Mouse (Mus musculus) neural tube, embryonic 11.5 days (tissue): Measurements from ENCODE around the gene Kif19a. TPM values are rescaled to one million over a fixed set of nuclear protein-coding genes. Genes with fewer than 3 reads are reported as not detected.

Experiments used
- ATAC-seq: fragments of 200-750 bp; cut with Nextera tagmentation; 2 replicates; pipeline ENCODE4 v1.8.0; 2017; ENCODE audit warnings: moderate number of reproducible peaks, mild to moderate bottlenecking, moderate TSS enrichment, moderate library complexity; ENCODE audit not compliant: insufficient read depth, low FRiP score, low TSS enrichment
- DNase-seq: peaks from one replicate; pipeline ENCODE4 v3.0.0-alpha.2; 2015; ENCODE audit warnings: low spot score
- H3K27ac ChIP-seq: fragments of 300-500 bp; sonication (generic); 2 replicates; pipeline ENCODE4 v1.5.1; 2014; ENCODE audit warnings: low read depth, mild to moderate bottlenecking, low read length
- H3K27me3 ChIP-seq: fragments of 300-500 bp; sonication (generic); 2 replicates; pipeline ENCODE4 v1.6.1; 2014; ENCODE audit warnings: mild to moderate bottlenecking, low read length, mixed read lengths; ENCODE audit not compliant: control insufficient read depth, insufficient read depth
- H3K36me3 ChIP-seq: fragments of 300-500 bp; sonication (generic); 2 replicates; pipeline ENCODE4 v1.6.1; 2014; ENCODE audit warnings: mild to moderate bottlenecking, low read length, moderate library complexity, mixed read lengths; ENCODE audit not compliant: control insufficient read depth, insufficient read depth
- H3K4me1 ChIP-seq: fragments of 300-500 bp; sonication (generic); 2 replicates; pipeline ENCODE4 v1.6.1; 2014; ENCODE audit warnings: low read length, mixed read lengths; ENCODE audit not compliant: control insufficient read depth, insufficient read depth
- H3K4me2 ChIP-seq: fragments of 300-500 bp; sonication (generic); 2 replicates; pipeline ENCODE4 v1.6.1; 2014; ENCODE audit warnings: low read depth, mild to moderate bottlenecking, moderate library complexity
- H3K4me3 ChIP-seq: fragments of 300-500 bp; sonication (generic); 2 replicates; pipeline ENCODE4 v1.5.1; 2014; ENCODE audit warnings: low read depth, low read length
- H3K9ac ChIP-seq: fragments of 300-500 bp; sonication (generic); 2 replicates; pipeline ENCODE4 v1.6.1; 2014; ENCODE audit warnings: mild to moderate bottlenecking, low read length
- H3K9me3 ChIP-seq: fragments of 300-500 bp; sonication (generic); 2 replicates; pipeline ENCODE4 v1.6.1; 2016; ENCODE audit warnings: low read length; ENCODE audit not compliant: control insufficient read depth
- WGBS: fragments of 180-500 bp; shearing (Covaris S2); extraction: QIAGEN DNeasy Blood & Tissue Kit; methylation state at CpG from one replicate; pipeline ENCODE4 v1.1.7; 2014; 5-methylcytosine and 5-hydroxymethylcytosine counted together
- polyA plus RNA-seq: library from polyadenylated mRNA; unstranded; fragments of >200 nt; fragmentation: Nextera tagmentation; extraction: Ambion mirVana; gene quantifications from 2 replicates; pipeline ENCODE4 v1.2.1, GENCODE M21; 2014

Kif19a gene
- polyA plus RNA-seq, 1 experiment from 2014 or later: 1.3 TPM

- Histone ChIP-seq H3K4me3 (no peak overlapping the region), H3K36me3 (no peaks in the 10 kb centered on the region), H3K27ac (no peak overlapping the region), H3K27me3 (no peaks in the 10 kb centered on the region), H3K4me1 (no peaks in the 10 kb centered on the region), H3K9me3 (no peaks in the 10 kb centered on the region), H3K4me2 (no peak overlapping the region), H3K9ac (no peak overlapping the region)
- 75% methylated on average over 12 of the region's 12 CpGs for WGBS
- DNase-seq (no peak), ATAC-seq (no peak)
Observed at GRCm38 (mm10) chr11:114747564-114748138, 17.5 kb upstream of the Kif19a start.

- no peak for DNase-seq
- Histone ChIP-seq H3K4me1 (0 out of 2 replicates have a peak, but pooled peaks cover 2% of the 10 kb centered on the region), H3K27ac (no peak overlapping the region)
Observed at GRCm38 (mm10) chr11:114769911-114770310, 4.7 kb downstream of the Kif19a start.

GRCm38 (mm10) chr11:114771896-114772295 lies 6.7 kb downstream of the Kif19a start:
- H3K9me3 ChIP-seq: no peaks in the 10 kb centered on the region
- WGBS: 75% methylated on average over 2 of the region's 2 CpGs
- no peaks in the 10 kb centered on the region for H3K4me1 ChIP-seq
- H3K27ac ChIP-seq: no peak overlapping the region
- DNase-seq (no peak), ATAC-seq (no peak)
- no peak overlapping the region for H3K4me2 ChIP-seq
- no peak overlapping the region for H3K4me3 ChIP-seq
- no peaks in the 10 kb centered on the region for H3K36me3 ChIP-seq
- H3K9ac ChIP-seq: no peak overlapping the region
- H3K27me3 ChIP-seq: no peaks in the 10 kb centered on the region

More at GRCm38 (mm10) chr11:114769911-114770310, 4.7 kb downstream of the Kif19a start:
- WGBS: 56% methylated on average over 6 of the region's 6 CpGs
- Histone ChIP-seq H3K4me2 (no peak overlapping the region), H3K9me3 (no peaks in the 10 kb centered on the region), H3K36me3 (no peaks in the 10 kb centered on the region), H3K4me3 (no peak overlapping the region), H3K9ac (no peak overlapping the region), H3K27me3 (peaks cover 8% of the 10 kb centered on the region)
- no peak for ATAC-seq

- H3K4me2 ChIP-seq: no peak overlapping the region
- no peaks in the 10 kb centered on the region for H3K36me3 ChIP-seq
- 47% methylated on average over 9 of the region's 9 CpGs for WGBS
- no peak for DNase-seq
- peaks cover under 1% of the 10 kb centered on the region; the same call in 1 of the 2 replicates for H3K27me3 ChIP-seq
- H3K4me1 ChIP-seq: peaks cover 3% of the 10 kb centered on the region; the same call in 1 of the 2 replicates
- ATAC-seq: no peak
- H3K4me3 ChIP-seq: no peak overlapping the region
- no peak overlapping the region for H3K9ac ChIP-seq
- no peaks in the 10 kb centered on the region for H3K9me3 ChIP-seq
- no peak overlapping the region for H3K27ac ChIP-seq
Observed at GRCm38 (mm10) chr11:114780076-114780475, 14.9 kb downstream of the Kif19a start.

- Histone ChIP-seq H3K9me3 (no peaks in the 10 kb centered on the region), H3K4me2 (peak overlapping the region; percentile 43), H3K27me3 (peaks cover 39% of the 10 kb centered on the region), H3K9ac (peak overlapping the region; percentile 54; the same call in 1 of the 2 replicates), H3K4me3 (peak overlapping the region; percentile 25; the same call in 1 of the 2 replicates), H3K27ac (no peak overlapping the region), H3K36me3 (no peaks in the 10 kb centered on the region), H3K4me1 (peaks cover 11% of the 10 kb centered on the region)
- no peak for DNase-seq
- no peak for ATAC-seq
- WGBS: 52% methylated on average over 10 of the region's 10 CpGs
Observed at GRCm38 (mm10) chr11:114785892-114786291, 20.7 kb downstream of the Kif19a start.

GRCm38 (mm10) chr11:114786326-114786725 lies 21.1 kb downstream of the Kif19a start:
- H3K9ac ChIP-seq: peak overlapping the region; percentile 54
- H3K27ac ChIP-seq: no peak overlapping the region
- DNase-seq: peak; percentile 71
- peaks cover 14% of the 10 kb centered on the region for H3K4me1 ChIP-seq
- no peaks in the 10 kb centered on the region for H3K9me3 ChIP-seq
- H3K4me2 ChIP-seq: peak overlapping the region; percentile 43
- no peaks in the 10 kb centered on the region for H3K36me3 ChIP-seq
- ATAC-seq: peak; percentile 14; the same call in 1 of the 2 replicates
- H3K27me3 ChIP-seq: peaks cover 43% of the 10 kb centered on the region
- 2% methylated on average over 43 of the region's 43 CpGs for WGBS
- peak overlapping the region; percentile 25 for H3K4me3 ChIP-seq

GRCm38 (mm10) chr11:114787611-114788010 lies 22.4 kb downstream of the Kif19a start:
- Histone ChIP-seq H3K36me3 (no peaks in the 10 kb centered on the region), H3K4me1 (peaks cover 23% of the 10 kb centered on the region), H3K9me3 (no peaks in the 10 kb centered on the region), H3K27me3 (peaks cover 56% of the 10 kb centered on the region), H3K4me2 (no peak overlapping the region), H3K9ac (no peak overlapping the region), H3K4me3 (no peak overlapping the region), H3K27ac (no peak overlapping the region)
- WGBS: 87% methylated on average over 3 of the region's 3 CpGs
- no peak for ATAC-seq
- DNase-seq: no peak

- Histone ChIP-seq H3K27me3 (peaks cover 63% of the 10 kb centered on the region), H3K4me1 (peaks cover 36% of the 10 kb centered on the region), H3K9me3 (no peaks in the 10 kb centered on the region), H3K27ac (no peak overlapping the region), H3K36me3 (no peaks in the 10 kb centered on the region), H3K9ac (no peak overlapping the region), H3K4me3 (no peak overlapping the region), H3K4me2 (peak overlapping the region; percentile 22)
- WGBS: 9% methylated on average over 30 of the region's 30 CpGs
- ATAC-seq: peak; percentile 62
- peak; percentile 90 for DNase-seq
Observed at GRCm38 (mm10) chr11:114789061-114789714, 24.0 kb downstream of the Kif19a start.

GRCm38 (mm10) chr11:114789716-114790115 lies 24.5 kb downstream of the Kif19a start:
- Histone ChIP-seq H3K9me3 (no peaks in the 10 kb centered on the region), H3K36me3 (no peaks in the 10 kb centered on the region), H3K27me3 (peaks cover 63% of the 10 kb centered on the region), H3K4me2 (peak overlapping the region; percentile 22), H3K27ac (no peak overlapping the region), H3K9ac (no peak overlapping the region), H3K4me3 (no peak overlapping the region), H3K4me1 (peaks cover 37% of the 10 kb centered on the region)
- DNase-seq (no peak), ATAC-seq (no peak)
- 60% methylated on average over 9 of the region's 9 CpGs for WGBS
